Mouse (Mus musculus): ENCODE results near the gene Tmx2.

- no peak for TF ChIP-seq CTCF (IDR thresholded peaks at IDR 0.05; ENCODE audit: control insufficient read depth, insufficient read depth, insufficient replicate concordance, low read depth, low read length)
- no peak for TF ChIP-seq POLR2A (IDR thresholded peaks at IDR 0.05; ENCODE audit: control insufficient read depth, low read depth, low read length)
Measured at GRCm38 (mm10) chr2:84626366-84626975, 52.5 kb downstream of the Tmx2 start.

All from testis, adult 2 months (tissue).